Mouse (Mus musculus) spleen, adult 2 months (tissue): ENCODE data around the gene Cyb561d1.

ENCODE experiments used
- CTCF ChIP-seq: fragments of 200-500 bp; IDR thresholded peaks from 2 replicates; pipeline ENCODE4 v1.5.1; 2011; ENCODE audit warnings: mild to moderate bottlenecking, inconsistent platforms; ENCODE audit not compliant: insufficient read depth, insufficient read length, insufficient replicate concordance; ENCODE audit errors: extremely low read depth
- POLR2A ChIP-seq: fragments of 200-500 bp; IDR thresholded peaks from 2 replicates; pipeline ENCODE4 v1.6.1; 2011; ENCODE audit warnings: low read depth, low read length, inconsistent platforms

DNA sequence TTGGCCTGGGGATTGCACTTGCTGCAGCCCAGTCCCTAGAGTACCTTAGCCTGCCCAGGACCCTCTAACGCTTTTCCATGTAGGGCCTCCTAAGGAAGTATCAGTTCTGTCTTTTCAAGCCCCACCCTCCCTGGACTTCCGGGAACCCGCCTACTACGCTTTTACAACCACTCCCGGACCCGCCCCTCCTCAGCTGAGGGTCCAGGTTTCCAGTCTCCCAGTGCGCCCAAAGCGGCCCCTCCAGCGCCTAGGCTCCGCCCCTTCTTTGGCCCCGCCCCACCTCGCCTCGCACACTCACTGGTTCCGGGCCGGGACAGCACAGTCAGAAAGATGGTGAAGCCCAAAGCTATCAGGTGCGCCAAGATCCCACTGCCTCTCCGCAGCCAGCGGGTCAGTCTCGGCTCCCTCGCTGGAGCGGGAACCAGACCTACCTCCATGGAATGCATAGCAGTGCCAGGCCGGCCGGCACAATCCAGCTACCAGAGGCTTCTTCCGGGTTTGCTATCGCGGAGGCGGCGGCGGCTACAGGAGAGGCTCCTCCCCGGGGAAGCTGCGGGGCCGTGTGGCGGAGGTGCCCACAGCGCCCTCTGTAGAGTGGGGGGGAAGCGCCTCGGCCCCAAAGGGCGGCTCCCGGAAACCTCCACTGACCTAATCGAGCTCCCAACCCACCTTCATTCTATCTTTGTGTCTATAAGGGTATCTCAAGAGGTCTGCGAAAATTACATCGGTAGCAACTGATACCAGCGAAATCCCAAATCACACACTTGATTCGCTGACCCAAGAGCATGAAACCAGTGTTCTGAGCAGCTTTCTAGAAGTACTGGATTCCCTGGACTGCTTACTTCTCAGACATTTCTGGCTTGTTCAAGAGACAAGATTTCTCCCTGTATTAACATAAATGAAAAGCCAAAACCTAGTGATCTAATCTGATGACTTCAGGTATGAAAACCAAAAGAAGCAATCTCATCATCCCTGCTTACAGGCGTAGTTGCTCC lies at the start of gene Cyb561d1:
- TF ChIP-seq CTCF (peak; percentile 52; the same call in 1 of the 2 replicates), POLR2A (peak; percentile 40)
